Mouse (Mus musculus): ENCODE data around the gene Prr14.
"Not testable (repeated sequence)": the region's sequence is repeated elsewhere in the genome, so short reads cannot be mapped to it uniquely, and the experiment has no call there.

Prr14 gene

DNA sequence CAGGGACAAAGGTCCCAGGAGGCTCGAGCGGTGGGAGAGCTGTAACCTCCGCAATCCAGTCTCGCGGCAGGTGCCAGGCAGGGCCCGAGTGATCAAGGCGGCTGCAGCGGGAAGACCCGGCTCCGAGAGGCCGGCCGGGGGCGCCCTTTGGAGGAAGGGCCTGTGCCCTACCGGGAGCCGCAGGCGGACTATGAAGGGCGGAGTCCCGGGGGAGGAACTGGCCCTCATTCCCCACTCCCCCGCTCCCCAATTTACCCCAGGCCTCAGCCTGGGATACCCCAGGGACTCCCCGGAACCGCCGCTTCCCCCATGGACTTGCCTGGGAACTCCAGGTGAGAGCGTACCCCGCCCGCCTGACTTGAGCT is 12.2 kb downstream of the Prr14 start:
- in situ Hi-C loops (cut with MboI; ENCODE audit: low sequenced_read_pairs) = no loop called here

DNA sequence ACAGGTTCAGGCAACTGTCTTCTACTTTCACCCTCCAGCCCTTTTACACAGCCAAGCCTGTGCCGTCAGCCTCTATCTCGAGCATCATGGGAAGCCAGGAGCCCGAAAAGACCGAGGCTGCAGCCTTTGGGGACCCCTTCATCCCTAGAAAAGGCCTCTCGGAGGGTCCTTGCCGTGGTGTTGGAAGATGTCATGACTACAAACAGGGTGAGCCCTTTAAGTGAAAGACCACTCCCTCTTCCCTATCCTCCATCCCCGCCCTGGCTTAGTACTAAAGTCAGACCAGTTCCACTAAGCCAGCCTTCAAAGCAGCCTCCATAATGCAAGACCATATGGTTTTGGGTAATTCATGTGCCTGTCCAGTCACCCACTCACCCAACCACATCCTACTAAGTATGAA is 12.6 kb downstream of the Prr14 start:
- in situ Hi-C loops (cut with MboI; ENCODE audit: low sequenced_read_pairs) = no loop called here

DNA sequence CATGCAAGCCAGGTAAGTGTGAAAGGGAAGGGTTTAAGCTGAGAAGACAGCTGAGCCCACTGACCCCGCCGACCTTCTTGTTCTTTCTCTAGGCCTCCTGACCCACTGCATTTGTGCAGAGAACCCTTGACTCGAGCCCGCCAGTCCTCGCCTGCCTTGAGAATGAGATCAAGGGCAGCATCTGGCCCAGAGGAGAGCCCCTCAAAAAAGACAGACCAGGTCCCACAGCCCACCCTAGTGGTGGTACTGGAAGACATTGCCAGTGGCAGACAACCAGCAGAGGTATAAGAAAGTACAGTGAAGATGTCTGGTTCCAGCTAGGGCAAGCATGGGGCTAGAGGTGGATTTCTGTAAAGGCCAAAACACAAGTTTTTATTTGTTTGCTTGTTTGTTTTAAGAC is 14.3 kb downstream of the Prr14 start:
- in situ Hi-C loops (cut with MboI; ENCODE audit: low sequenced_read_pairs) = no loop called here

GRCm38 (mm10) chr7:127474378-127475070 is 15.1 kb downstream of the Prr14 start:
- in situ Hi-C loops (cut with MboI; ENCODE audit: low sequenced_read_pairs) = no loop called here

GRCm38 (mm10) chr7:127475186-127475740 is 15.9 kb downstream of the Prr14 start:
- in situ Hi-C loops (cut with MboI; ENCODE audit: low sequenced_read_pairs) = no loop called here

DNA sequence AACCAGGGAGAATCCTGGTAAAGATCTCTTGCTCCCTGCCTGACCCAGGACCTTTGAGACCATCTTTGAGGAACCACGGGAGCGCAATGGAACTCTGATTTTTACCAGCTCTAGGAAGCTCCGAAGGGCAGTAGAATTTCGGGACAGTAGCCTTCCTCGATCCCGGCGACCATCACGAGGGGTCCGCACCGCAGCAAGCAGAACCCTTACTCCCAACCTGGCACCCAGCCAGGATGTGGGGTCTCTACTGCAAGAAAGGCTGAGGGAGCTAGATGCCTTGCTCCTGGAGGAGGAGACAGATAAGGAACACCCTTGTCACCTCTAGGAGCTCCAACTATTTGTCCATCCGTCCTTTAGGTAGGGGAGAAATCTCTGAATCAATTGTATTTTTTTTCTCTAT is 16.9 kb downstream of the Prr14 start:
- in situ Hi-C loops (cut with MboI; ENCODE audit: low sequenced_read_pairs) = no loop called here

- in situ Hi-C loops (cut with MboI; ENCODE audit: low sequenced_read_pairs) = no loop called here
These were observed 17.4 kb downstream of the Prr14 start for GRCm38 (mm10) chr7:127476855-127477254.

- in situ Hi-C loops (cut with MboI; ENCODE audit: low sequenced_read_pairs) = no loop called here
These were observed 18.6 kb downstream of the Prr14 start for GRCm38 (mm10) chr7:127477687-127478634.

GRCm38 (mm10) chr7:127478635-127479317 is 19.4 kb downstream of the Prr14 start, which contains the start of gene Fbrs:
Fbrs (plus strand) TSS chr7:127479199.
- in situ Hi-C loops (cut with MboI; ENCODE audit: low sequenced_read_pairs) = no loop called here

DNA sequence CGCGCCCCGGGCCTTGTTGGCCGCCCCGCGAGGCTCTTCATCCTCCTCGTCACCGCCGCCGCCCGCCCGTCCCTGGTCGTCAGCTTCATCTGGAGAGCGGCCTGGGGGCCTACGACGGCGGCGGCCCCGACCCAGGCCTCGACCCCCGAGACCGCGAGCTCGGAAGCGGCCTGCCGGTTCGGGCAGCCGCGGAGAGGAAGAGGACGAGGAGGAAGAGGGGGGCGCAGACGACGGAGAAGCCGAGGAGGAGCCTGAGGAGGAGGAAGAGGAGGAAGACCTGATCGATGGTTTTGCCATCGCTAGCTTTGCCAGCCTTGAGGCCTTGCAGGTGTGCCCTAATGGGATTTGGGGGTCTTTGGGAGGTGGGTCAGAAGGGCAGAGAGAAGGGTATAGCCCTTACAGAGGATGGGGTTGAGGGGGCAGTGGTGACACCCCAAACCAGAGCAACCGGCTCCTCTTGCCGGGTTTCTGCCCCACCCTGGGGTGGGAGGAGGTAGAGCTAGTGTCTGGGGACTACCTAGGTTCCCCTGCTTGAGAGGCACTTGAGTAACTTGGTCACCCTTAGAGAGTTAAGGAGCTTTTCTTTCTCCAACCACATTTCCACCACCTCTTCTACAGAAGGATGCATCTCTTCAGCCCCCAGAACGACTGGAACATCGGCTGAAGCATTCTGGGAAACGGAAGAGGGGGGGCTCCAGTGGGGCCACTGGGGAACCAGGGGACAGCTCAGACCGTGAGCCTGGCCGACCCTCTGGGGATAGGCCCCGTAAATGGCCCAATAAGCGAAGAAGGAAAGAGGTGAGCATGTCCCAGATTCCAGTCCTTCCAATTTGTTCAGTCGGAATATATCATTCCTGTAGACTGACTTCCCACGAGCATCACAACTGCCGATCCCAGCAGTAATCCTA is 20.2 kb downstream of the Prr14 start:
- in situ Hi-C loops (cut with MboI; ENCODE audit: low sequenced_read_pairs) = no loop called here

GRCm38 (mm10) chr7:127480321-127480720 is 20.9 kb downstream of the Prr14 start:
- in situ Hi-C loops (cut with MboI; ENCODE audit: low sequenced_read_pairs) = no loop called here

DNA sequence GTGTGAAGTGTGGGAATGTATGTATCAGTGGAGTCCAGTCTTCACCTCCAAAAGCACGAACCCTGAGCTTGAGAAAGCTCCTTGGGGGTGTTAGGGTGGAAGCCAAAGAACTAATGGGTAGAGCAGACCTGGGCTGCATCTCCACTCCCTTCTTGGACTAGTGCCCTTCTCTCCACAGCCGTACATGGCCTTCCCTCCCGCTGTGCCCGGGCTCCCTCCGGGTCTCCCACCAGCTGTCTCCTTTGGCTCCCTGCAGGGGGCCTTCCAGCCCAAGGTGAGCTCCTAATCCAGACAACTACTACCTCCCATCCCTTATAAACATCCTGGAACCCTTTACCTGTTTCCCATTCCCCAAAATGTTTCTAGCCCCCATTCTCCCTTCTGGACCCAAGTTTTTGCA is 26.0 kb downstream of the Prr14 start:
- in situ Hi-C loops (cut with MboI; ENCODE audit: low sequenced_read_pairs) = no loop called here

DNA sequence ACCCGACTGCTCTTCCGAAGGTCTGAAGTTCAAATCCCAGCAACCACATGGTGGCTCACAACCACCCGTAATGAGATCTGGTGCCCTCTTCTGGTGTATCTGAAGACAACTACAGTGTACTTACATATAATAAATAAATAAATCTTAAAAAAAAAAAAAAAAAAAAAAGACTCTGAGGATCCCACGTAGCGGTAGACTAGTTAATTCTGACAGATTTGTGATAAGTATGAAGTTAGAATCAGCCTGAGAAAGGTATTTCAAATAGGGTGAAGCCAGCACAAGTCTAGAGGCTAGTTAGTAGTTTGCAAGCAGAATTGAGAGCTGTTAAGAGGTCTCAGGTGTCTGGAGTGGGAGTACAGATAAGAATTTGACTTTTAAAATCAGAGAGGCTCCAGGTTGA is 29.0 kb downstream of the Prr14 start:
- in situ Hi-C loops (cut with MboI; ENCODE audit: low sequenced_read_pairs) = not testable (repeated sequence)

GRCm38 (mm10) chr7:127489982-127490381 is 30.6 kb downstream of the Prr14 start:
- in situ Hi-C loops (cut with MboI; ENCODE audit: low sequenced_read_pairs) = no loop called here

- in situ Hi-C loops (cut with MboI; ENCODE audit: low sequenced_read_pairs) = no loop called here
These were observed 32.4 kb downstream of the Prr14 start for GRCm38 (mm10) chr7:127491846-127492245.

GRCm38 (mm10) chr7:127494648-127495047 is 35.2 kb downstream of the Prr14 start:
- in situ Hi-C loops (cut with MboI; ENCODE audit: low sequenced_read_pairs) = no loop called here

DNA sequence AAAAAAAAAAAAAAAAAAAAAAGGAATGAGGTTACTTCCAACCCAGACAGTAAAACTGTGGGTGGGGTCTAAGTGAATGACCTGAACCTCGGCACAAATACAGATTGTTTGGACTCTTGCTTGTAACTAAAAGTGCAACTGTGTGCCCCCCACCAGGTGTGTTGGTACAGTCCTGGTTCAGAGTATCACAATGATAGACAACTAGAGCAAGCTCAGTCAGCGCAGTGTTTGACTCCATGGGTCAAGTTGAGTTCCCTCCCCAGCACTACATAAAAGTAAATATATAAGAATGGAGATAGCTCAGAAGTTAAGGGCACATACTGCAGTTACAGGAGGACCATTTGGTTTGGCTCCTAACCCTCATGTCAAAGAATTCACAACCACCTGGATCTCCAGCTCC is 38.0 kb downstream of the Prr14 start:
- in situ Hi-C loops (cut with MboI; ENCODE audit: low sequenced_read_pairs) = no loop called here

DNA sequence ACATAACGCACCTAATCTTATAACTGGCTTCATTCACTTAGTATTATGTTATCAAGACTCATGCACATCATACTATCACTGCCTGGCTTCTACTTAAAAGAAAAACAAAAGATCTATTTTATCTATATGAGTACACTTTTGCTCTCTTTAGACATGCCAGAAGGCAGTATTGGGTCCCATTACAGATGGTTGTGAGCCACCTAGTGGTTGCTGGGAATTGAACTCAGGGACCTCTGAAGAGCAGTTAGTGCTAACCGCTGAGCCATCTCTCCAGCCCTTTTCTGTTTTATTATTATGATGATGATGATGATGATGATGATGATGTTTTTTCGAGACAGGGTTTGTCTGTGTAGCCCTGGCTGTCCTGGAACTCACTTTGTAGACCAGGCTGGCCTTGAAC is 39.0 kb downstream of the Prr14 start:
- in situ Hi-C loops (cut with MboI; ENCODE audit: low sequenced_read_pairs) = no loop called here

DNA sequence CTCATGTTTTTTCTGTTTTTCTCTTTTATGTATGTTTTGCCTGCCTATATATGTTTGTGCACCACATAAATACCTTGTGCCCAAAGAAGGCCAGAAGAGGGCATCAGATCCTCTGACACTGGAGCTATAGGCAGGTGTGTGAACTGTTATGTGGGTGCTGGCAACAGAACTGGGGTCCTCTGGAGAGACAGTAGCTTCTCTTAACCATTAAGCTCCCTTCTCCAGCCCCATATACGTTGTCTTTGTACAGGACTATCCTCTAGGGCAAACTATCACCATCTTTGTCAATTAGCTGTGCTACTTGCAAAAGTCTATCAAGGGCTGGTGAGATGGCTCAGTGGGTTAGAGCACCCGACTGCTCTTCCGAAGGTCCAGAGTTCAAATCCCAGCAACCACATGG is 48.9 kb downstream of the Prr14 start:
- in situ Hi-C loops (cut with MboI; ENCODE audit: low sequenced_read_pairs) = no loop called here

DNA sequence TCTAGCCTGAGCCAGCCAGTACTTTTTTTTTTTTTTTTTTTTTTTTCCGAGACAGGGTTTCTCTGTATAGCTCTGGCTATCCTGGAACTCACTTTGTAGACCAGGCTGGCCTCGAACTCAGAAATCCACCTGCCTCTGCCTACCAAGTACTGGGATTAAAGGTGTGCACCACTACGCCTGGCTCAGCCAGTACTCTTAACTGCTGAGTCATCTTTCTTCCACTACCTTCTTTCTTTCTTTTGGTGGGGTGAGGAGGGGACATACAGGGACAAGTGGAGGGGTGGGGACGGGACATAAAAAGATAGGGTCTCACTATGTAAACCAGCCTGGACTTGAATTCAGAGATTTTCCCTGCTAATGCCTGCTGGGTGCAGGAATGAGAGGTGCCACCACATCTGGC is 50.4 kb downstream of the Prr14 start:
- in situ Hi-C loops (cut with MboI; ENCODE audit: low sequenced_read_pairs) = not testable (repeated sequence)
